Mouse (Mus musculus) CH12.LX (cell line): Measurements from ENCODE around the gene Dcun1d4. TPM values are rescaled to one million over a fixed set of nuclear protein-coding genes. Genes with fewer than 3 reads are reported as not detected.

ENCODE experiments used
- DNase-seq: peaks from one replicate; pipeline ENCODE4 v3.0.0-alpha.2; 2013; ENCODE audit errors: extremely low read depth
- H3K27ac ChIP-seq: 2 replicates; pipeline ENCODE4 v1.5.1; 2012; ENCODE audit warnings: low read depth, mild to moderate bottlenecking, control low read depth, moderate library complexity; ENCODE audit not compliant: insufficient read depth
- H3K27me3 ChIP-seq: replicated peaks from 2 replicates; pipeline ENCODE3; 2012; ENCODE audit warnings: inconsistent platforms
- H3K36me3 ChIP-seq, 2 experiments: replicated peaks in 1 of 2; 2 replicates each; pipeline versions ENCODE3 to v1.6.1; 2012; ENCODE audit warnings: inconsistent platforms in 1 of 2, low read length in 1 of 2, mild to moderate bottlenecking in 1 of 2, mixed read lengths in 1 of 2, moderate library complexity in 1 of 2; ENCODE audit not compliant: control insufficient read depth in 1 of 2, insufficient read depth in 1 of 2
- H3K4me1 ChIP-seq, 2 experiments: 2 replicates each; pipeline ENCODE4 v1.6.1; 2012; ENCODE audit warnings: inconsistent platforms in 1 of 2, moderate library complexity in 1 of 2; ENCODE audit not compliant: insufficient read depth in 2 of 2, control insufficient read depth in 1 of 2
- H3K4me2 ChIP-seq: 2 replicates; pipeline ENCODE4 v1.6.1; 2012; ENCODE audit warnings: low read depth, mild to moderate bottlenecking, control low read depth; ENCODE audit not compliant: poor library complexity, insufficient read depth, severe bottlenecking
- H3K4me3 ChIP-seq, 3 experiments: fragments of 150-350 bp in 1 of 3; sonication (generic) in 1 of 3; replicated peaks in 1 of 3; 2 replicates each; pipeline versions ENCODE3 to v1.5.1; 2011 to 2012; ENCODE audit warnings: low read depth in 2 of 3, low read length in 2 of 3, mild to moderate bottlenecking in 2 of 3, moderate library complexity in 2 of 3, control low read depth in 1 of 3, improper control_type of control experiment in 1 of 3, inconsistent platforms in 1 of 3, mixed read lengths in 1 of 3; ENCODE audit not compliant: poor library complexity in 1 of 3
- H3K79me2 ChIP-seq: replicated peaks from 2 replicates; pipeline ENCODE4 v1.6.1; 2012; ENCODE audit warnings: mild to moderate bottlenecking, moderate library complexity; ENCODE audit not compliant: control insufficient read depth, poor library complexity, insufficient read depth, severe bottlenecking; ENCODE audit errors: extremely low read depth
- H3K9ac ChIP-seq: 2 replicates; pipeline ENCODE4 v1.6.1; 2012; ENCODE audit warnings: low read depth, mild to moderate bottlenecking, control low read depth, moderate library complexity; ENCODE audit not compliant: insufficient read depth
- H3K9me3 ChIP-seq: replicated peaks from 2 replicates; pipeline ENCODE3; 2012; ENCODE audit warnings: low read length, inconsistent platforms, mixed read lengths
- BHLHE40 ChIP-seq: IDR thresholded peaks from 2 replicates; pipeline ENCODE4 v1.6.1; 2011; ENCODE audit warnings: mild to moderate bottlenecking, low read depth, low read length, improper control_type of control experiment
- CHD1 ChIP-seq: IDR thresholded peaks from 2 replicates; pipeline ENCODE4 v1.6.1; 2012; ENCODE audit warnings: low read depth, low read length, improper control_type of control experiment, inconsistent platforms
- CTCF ChIP-seq, 2 experiments: IDR thresholded peaks in 1 of 2; conservative IDR thresholded peaks in 1 of 2; 2 replicates each; pipeline ENCODE4 v1.5.1; 2011 to 2012; ENCODE audit warnings: low read depth in 2 of 2, low read length in 2 of 2, improper control_type of control experiment in 1 of 2, inconsistent platforms in 1 of 2, mild to moderate bottlenecking in 1 of 2, moderate library complexity in 1 of 2
- E2F4 ChIP-seq: IDR thresholded peaks from 2 replicates; pipeline ENCODE4 v1.6.1; 2011; ENCODE audit warnings: low read depth, low read length, improper control_type of control experiment; ENCODE audit not compliant: insufficient replicate concordance
- EP300 ChIP-seq: IDR thresholded peaks from 2 replicates; pipeline ENCODE4 v1.6.1; 2011; ENCODE audit warnings: low read length, improper control_type of control experiment
- GABPA ChIP-seq: IDR thresholded peaks from 2 replicates; pipeline ENCODE4 v1.6.1; 2012; ENCODE audit warnings: low read depth, low read length, improper control_type of control experiment, inconsistent platforms; ENCODE audit not compliant: insufficient replicate concordance
- HCFC1 ChIP-seq: IDR thresholded peaks from 2 replicates; pipeline ENCODE4 v1.6.1; 2012; ENCODE audit warnings: low read depth, mild to moderate bottlenecking, inconsistent platforms, low read length, improper control_type of control experiment
- IRF4 ChIP-seq: IDR thresholded peaks from 2 replicates; pipeline ENCODE4 v1.6.1; 2014; ENCODE audit warnings: low read depth, mild to moderate bottlenecking, inconsistent platforms, low read length, improper control_type of control experiment
- JUN ChIP-seq: IDR thresholded peaks from 2 replicates; pipeline ENCODE4 v1.6.1; 2011; ENCODE audit warnings: low read depth, mild to moderate bottlenecking, low read length, improper control_type of control experiment, moderate library complexity; ENCODE audit not compliant: insufficient read depth
- JUND ChIP-seq: conservative IDR thresholded peaks from 2 replicates; pipeline ENCODE4 v1.6.1; 2011; ENCODE audit warnings: low read depth, low read length, improper control_type of control experiment
- KAT2A ChIP-seq: IDR thresholded peaks from 2 replicates; pipeline ENCODE4 v1.6.1; 2012; ENCODE audit warnings: low read length, improper control_type of control experiment, inconsistent platforms; ENCODE audit not compliant: insufficient replicate concordance
- MAFK ChIP-seq: IDR thresholded peaks from 2 replicates; pipeline ENCODE4 v1.6.1; 2011; ENCODE audit warnings: low read length, improper control_type of control experiment; ENCODE audit not compliant: insufficient replicate concordance
- MYC ChIP-seq: IDR thresholded peaks from 2 replicates; pipeline ENCODE4 v1.6.1; 2011; ENCODE audit warnings: low read depth, mild to moderate bottlenecking, improper control_type of control experiment, low read length
- NELFE ChIP-seq: IDR thresholded peaks from 2 replicates; pipeline ENCODE4 v1.6.1; 2011; ENCODE audit warnings: low read depth, low read length, improper control_type of control experiment
- NRF1 ChIP-seq: IDR thresholded peaks from 2 replicates; pipeline ENCODE4 v1.6.1; 2014; ENCODE audit warnings: low read depth, mild to moderate bottlenecking, inconsistent platforms, low read length, improper control_type of control experiment, moderate library complexity
- PAX5 ChIP-seq: IDR thresholded peaks from 2 replicates; pipeline ENCODE4 v1.6.1; 2012; ENCODE audit warnings: low read length, inconsistent platforms, mixed read lengths
- POLR2A ChIP-seq: IDR thresholded peaks from 2 replicates; pipeline ENCODE4 v1.6.1; 2011; ENCODE audit warnings: low read depth, mild to moderate bottlenecking, improper control_type of control experiment, low read length
- SMC3 ChIP-seq: IDR thresholded peaks from 2 replicates; pipeline ENCODE4 v1.6.1; 2011; ENCODE audit warnings: low read depth, low read length, improper control_type of control experiment
- TCF12 ChIP-seq: IDR thresholded peaks from 2 replicates; pipeline ENCODE4 v1.6.1; 2014; ENCODE audit warnings: low read depth, mild to moderate bottlenecking, inconsistent platforms, low read length, improper control_type of control experiment
- USF1 ChIP-seq: IDR thresholded peaks from 2 replicates; pipeline ENCODE4 v1.6.1; 2014; ENCODE audit warnings: low read depth, mild to moderate bottlenecking, inconsistent platforms, low read length, improper control_type of control experiment
- USF2 ChIP-seq: conservative IDR thresholded peaks from 2 replicates; pipeline ENCODE4 v1.6.1; 2011; ENCODE audit warnings: low read depth, low read length, improper control_type of control experiment
- ZC3H11A ChIP-seq: IDR thresholded peaks from 2 replicates; pipeline ENCODE4 v1.6.1; 2012; ENCODE audit warnings: low read depth, mild to moderate bottlenecking, inconsistent platforms, low read length, improper control_type of control experiment
- ZKSCAN1 ChIP-seq: IDR thresholded peaks from 2 replicates; pipeline ENCODE4 v1.6.1; 2012; ENCODE audit warnings: low read depth, inconsistent platforms, low read length, improper control_type of control experiment, borderline replicate concordance
- ZNF384 ChIP-seq: IDR thresholded peaks from 2 replicates; pipeline ENCODE4 v1.6.1; 2012; ENCODE audit warnings: low read depth, low read length, improper control_type of control experiment, inconsistent platforms
- dilution Hi-C: fragments of 300-500 bp; cut with MboI; formaldehyde crosslinking; loops from 2 replicates; pipeline ENCODE4 v1.14.3; 2020; ENCODE audit warnings: low sequenced_read_pairs; ENCODE audit not compliant: extremely low pct_unique_long_range_greater_than_20kb, extremely low pct_ligation_motif_present
- in situ Hi-C: fragments of 300-500 bp; cut with MboI; formaldehyde crosslinking; loops from 3 replicates; pipeline ENCODE4 v1.14.3; 2019; ENCODE audit warnings: low sequenced_read_pairs, low pct_ligation_motif_present, low pct_unique_long_range_greater_than_20kb, mixed read lengths
- polyA plus RNA-seq: library from polyadenylated mRNA; unstranded; fragments of >175 nt; gene quantifications from 2 replicates; pipeline ENCODE4 v1.2.1, GENCODE M21; 2012; ENCODE audit warnings: low read depth; ENCODE audit not compliant: insufficient read length
- total RNA-seq, 2 experiments: library from RNA; depleted of rRNA; stranded (reverse); fragments of 300-350 nt in 1 of 2; fragments of >200 nt in 1 of 2; gene quantifications; 2 replicates each; pipeline ENCODE4 v1.2.3; 2012 to 2014

The Dcun1d4 gene
- total and polyA plus RNA-seq, 3 experiments: 1.4 to 3.9 (median 1.7) TPM

DNA sequence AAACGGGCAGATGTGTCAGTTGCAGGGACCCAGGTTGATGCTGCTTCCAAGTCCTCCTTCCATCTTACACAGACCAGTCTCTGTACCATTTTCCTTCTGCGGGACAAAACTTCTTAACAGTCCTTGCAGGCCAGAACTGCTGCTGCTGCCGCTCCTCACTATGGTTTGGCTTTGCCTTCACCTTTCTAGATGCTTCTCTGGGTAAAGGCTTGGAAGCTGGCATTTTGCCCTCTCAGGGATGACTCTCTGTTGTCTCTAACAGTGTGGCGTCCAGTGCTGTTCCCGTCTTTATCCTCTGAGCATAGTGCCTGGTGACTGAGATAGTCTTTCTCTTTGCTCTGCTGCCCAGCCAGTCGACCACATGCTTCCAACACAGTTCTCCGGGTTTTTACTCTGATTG lies 66.5 kb downstream of the Dcun1d4 start:
- peaks cover 0 to 10% of the 10 kb centered on the region in 2 experiments for H3K36me3 ChIP-seq
- DNase-seq: no peak
- no peak overlapping the region for H3K9ac ChIP-seq
- H3K4me2 ChIP-seq: no peak overlapping the region
- no peak for TF ChIP-seq TCF12
- no peak for TF ChIP-seq USF2
- TF ChIP-seq GABPA: no peak
- TF ChIP-seq CTCF (conservative IDR thresholded peaks at IDR 0.05 in 1 of 2, IDR thresholded peaks at IDR 0.05 in 1 of 2; ENCODE audit: low read depth in 2 of 2, low read length in 2 of 2): no peak
- TF ChIP-seq JUN: no peak
- no peak for TF ChIP-seq E2F4
- no peak for TF ChIP-seq ZC3H11A
- no peak for TF ChIP-seq NELFE
- no peak for TF ChIP-seq NRF1
- no peak for TF ChIP-seq ZNF384
- TF ChIP-seq IRF4: no peak
- TF ChIP-seq MYC: no peak
- no peak for TF ChIP-seq EP300
- no peak for TF ChIP-seq POLR2A
- TF ChIP-seq PAX5: no peak
- no peaks in the 10 kb centered on the region for H3K9me3 ChIP-seq
- H3K4me3 ChIP-seq: no peak overlapping the region
- in situ Hi-C loops (no loop called here), dilution Hi-C loops (no loop called here)
- H3K79me2 ChIP-seq: no peaks in the 10 kb centered on the region
- H3K27me3 ChIP-seq: no peaks in the 10 kb centered on the region
- peaks cover 0 to 8% of the 10 kb centered on the region in 2 experiments; a peak in 2 of 4 replicates for H3K4me1 ChIP-seq
- H3K27ac ChIP-seq: no peak overlapping the region

DNA sequence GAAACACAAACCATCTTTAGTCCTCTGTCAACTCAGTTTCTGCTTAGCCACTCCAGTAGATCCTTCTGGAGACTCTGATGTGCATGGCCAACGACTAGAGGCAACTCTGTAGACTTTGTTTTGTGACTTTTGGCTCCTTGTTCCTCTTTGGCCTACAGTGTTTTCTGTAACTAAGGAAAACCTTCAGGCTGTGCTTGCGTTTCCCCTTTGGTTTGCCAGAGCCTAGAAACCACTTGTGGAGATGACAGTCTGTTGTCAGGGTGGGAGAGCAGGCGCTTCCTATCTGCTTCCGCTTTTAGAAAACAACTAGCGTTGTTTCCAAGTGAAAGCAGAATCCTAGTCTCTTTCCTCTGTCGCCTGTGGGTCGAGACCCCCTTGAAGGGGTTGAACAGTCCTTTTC lies 67.4 kb downstream of the Dcun1d4 start:
- in situ Hi-C loops: no loop called here
- no peak overlapping the region for H3K9ac ChIP-seq
- H3K4me3 ChIP-seq: no peak overlapping the region
- peaks cover 0 to 8% of the 10 kb centered on the region in 2 experiments; a peak in 2 of 4 replicates for H3K4me1 ChIP-seq
- H3K36me3 ChIP-seq: peaks cover 0 to 10% of the 10 kb centered on the region in 2 experiments
- H3K9me3 ChIP-seq: no peaks in the 10 kb centered on the region
- TF ChIP-seq JUND (no peak), SMC3 (no peak), CHD1 (no peak), BHLHE40 (no peak), USF1 (no peak), KAT2A (no peak), ZNF384 (no peak), POLR2A (no peak), PAX5 (no peak), NELFE (no peak), MAFK (no peak), HCFC1 (no peak), ZKSCAN1 (no peak), TCF12 (no peak)
- no peaks in the 10 kb centered on the region for H3K27me3 ChIP-seq
- H3K27ac ChIP-seq: no peak overlapping the region
- dilution Hi-C loops: no loop called here
- H3K79me2 ChIP-seq: no peaks in the 10 kb centered on the region
- no peak overlapping the region for H3K4me2 ChIP-seq
- no peak for DNase-seq
